Mouse (Mus musculus) stomach, postnatal 0 days (tissue): Measurements from ENCODE around the gene Tlr13. TPM values are rescaled to one million over a fixed set of nuclear protein-coding genes. Genes with fewer than 3 reads are reported as not detected.
A peak's percentile ranks its signal among the peaks of the same experiment; 100 is the strongest.

Experiments used
- ATAC-seq: fragments of 200-750 bp; cut with Nextera tagmentation; 2 replicates; pipeline ENCODE4 v1.8.0; 2017; ENCODE audit not compliant: low FRiP score, low TSS enrichment
- DNase-seq: peaks from one replicate; pipeline ENCODE4 v3.0.0-alpha.2; 2016; ENCODE audit warnings: low spot score
- H3K27ac ChIP-seq: fragments of 300-500 bp; sonication (generic); replicated peaks from 2 replicates; pipeline ENCODE4 v1.5.1; 2014; ENCODE audit warnings: mild to moderate bottlenecking, control low read depth
- H3K27me3 ChIP-seq: fragments of 300-500 bp; sonication (generic); 2 replicates; pipeline ENCODE4 v1.6.1; 2014; ENCODE audit warnings: low read length; ENCODE audit not compliant: control insufficient read depth, insufficient read depth
- H3K36me3 ChIP-seq: fragments of 300-500 bp; sonication (generic); 2 replicates; pipeline ENCODE4 v1.6.1; 2014; ENCODE audit warnings: low read length, mixed read lengths; ENCODE audit not compliant: control insufficient read depth, insufficient read depth
- H3K4me1 ChIP-seq: fragments of 300-500 bp; sonication (generic); replicated peaks from 2 replicates; pipeline ENCODE4 v1.6.1; 2014; ENCODE audit warnings: antibody characterized with exemption; ENCODE audit not compliant: control insufficient read depth, insufficient read depth
- H3K4me2 ChIP-seq: fragments of 300-500 bp; sonication (generic); replicated peaks from 2 replicates; pipeline ENCODE4 v1.6.1; 2014; ENCODE audit warnings: low read depth, mild to moderate bottlenecking, control low read depth, moderate library complexity
- H3K4me3 ChIP-seq: fragments of 300-500 bp; sonication (generic); 2 replicates; pipeline ENCODE4 v1.5.1; 2014; ENCODE audit warnings: low read depth, low read length, control low read depth
- H3K9ac ChIP-seq: fragments of 300-500 bp; sonication (generic); 2 replicates; pipeline ENCODE4 v1.6.1; 2014; ENCODE audit warnings: mild to moderate bottlenecking, low read length, control low read depth, mixed read lengths
- H3K9me3 ChIP-seq: fragments of 300-500 bp; sonication (generic); 2 replicates; pipeline ENCODE4 v1.6.1; 2016; ENCODE audit warnings: low read length; ENCODE audit not compliant: control insufficient read depth
- CTCF ChIP-seq: IDR thresholded peaks from 2 replicates; pipeline ENCODE4 v1.5.1; 2016; ENCODE audit warnings: antibody characterized with exemption, low read depth, mild to moderate bottlenecking, moderate library complexity
- EP300 ChIP-seq: optimal IDR thresholded peaks from 2 replicates; pipeline ENCODE3; 2016; ENCODE audit warnings: antibody characterized with exemption
- WGBS: fragments of 180-500 bp; shearing (Covaris S2); extraction: QIAGEN DNeasy Blood & Tissue Kit; methylation state at CpG from one replicate; pipeline ENCODE4 v1.1.7; 2014; 5-methylcytosine and 5-hydroxymethylcytosine counted together
- polyA plus RNA-seq: library from polyadenylated mRNA; unstranded; fragments of >200 nt; fragmentation: Nextera tagmentation; extraction: Ambion mirVana; gene quantifications from 2 replicates; pipeline ENCODE4 v1.2.1, GENCODE M21; 2015

Gene Tlr13
- polyA plus RNA-seq, 1 experiment from 2014 or later, result 0.78 TPM

- no peaks in the 10 kb centered on the region for H3K4me1 ChIP-seq
- H3K4me2 ChIP-seq, result peak overlapping the region; percentile 44
- peak; percentile 71 for ATAC-seq
- no peak overlapping the region for H3K9ac ChIP-seq
- H3K36me3 ChIP-seq, result no peaks in the 10 kb centered on the region
- TF ChIP-seq CTCF (peak; percentile 84), EP300 (no peak)
- peak; percentile 69 for DNase-seq
- H3K27me3 ChIP-seq, result no peaks in the 10 kb centered on the region
- H3K27ac ChIP-seq, result no peak overlapping the region
- H3K4me3 ChIP-seq, result peak overlapping the region; percentile 18
- H3K9me3 ChIP-seq, result no peaks in the 10 kb centered on the region
- WGBS, result 26% methylated on average over 18 of the region's 18 CpGs
Measured at GRCm38 (mm10) chrX:106171106-106171852, 28.3 kb downstream of the Tlr13 start.

- DNase-seq (no peak), ATAC-seq (peak; percentile 56; the same call in 1 of the 2 replicates)
- 45% methylated on average over 5 of the region's 6 CpGs for WGBS
- H3K9ac ChIP-seq, result no peak overlapping the region
- peak overlapping the region; percentile 18 for H3K4me3 ChIP-seq
- no peaks in the 10 kb centered on the region for H3K36me3 ChIP-seq
- no peaks in the 10 kb centered on the region for H3K27me3 ChIP-seq
- H3K9me3 ChIP-seq, result no peaks in the 10 kb centered on the region
- H3K4me1 ChIP-seq, result no peaks in the 10 kb centered on the region
- H3K4me2 ChIP-seq, result peak overlapping the region; percentile 44; the same call in 1 of the 2 replicates
- no peak overlapping the region for H3K27ac ChIP-seq
- TF ChIP-seq EP300, result no peak
Measured at GRCm38 (mm10) chrX:106171853-106172154, 28.8 kb downstream of the Tlr13 start.

GRCm38 (mm10) chrX:106176331-106176730 lies 33.3 kb downstream of the Tlr13 start:
- TF ChIP-seq CTCF (no peak), EP300 (no peak)
- DNase-seq, result no peak
- no peak overlapping the region for H3K27ac ChIP-seq
- no peak for ATAC-seq
- H3K9me3 ChIP-seq, result no peaks in the 10 kb centered on the region
- no peaks in the 10 kb centered on the region for H3K4me1 ChIP-seq
- no peak overlapping the region for H3K4me3 ChIP-seq
- no peaks in the 10 kb centered on the region for H3K27me3 ChIP-seq
- H3K9ac ChIP-seq, result no peak overlapping the region
- WGBS, result 59% methylated on average over 9 of the region's 9 CpGs
- H3K36me3 ChIP-seq, result no peaks in the 10 kb centered on the region
- H3K4me2 ChIP-seq, result no peak overlapping the region

- no peak for TF ChIP-seq CTCF
- no peak for TF ChIP-seq EP300
- Histone ChIP-seq H3K9me3 (no peaks in the 10 kb centered on the region), H3K9ac (no peak overlapping the region), H3K27me3 (no peaks in the 10 kb centered on the region), H3K4me2 (no peak overlapping the region), H3K36me3 (no peaks in the 10 kb centered on the region), H3K4me3 (no peak overlapping the region), H3K27ac (no peak overlapping the region), H3K4me1 (no peaks in the 10 kb centered on the region)
- DNase-seq (peak; percentile 33), ATAC-seq (no peak)
- 49% methylated on average over 4 of the region's 4 CpGs for WGBS
Measured at GRCm38 (mm10) chrX:106184279-106184678, 41.3 kb downstream of the Tlr13 start.

- Histone ChIP-seq H3K27me3 (no peaks in the 10 kb centered on the region), H3K4me3 (no peak overlapping the region), H3K36me3 (no peaks in the 10 kb centered on the region), H3K4me2 (no peak overlapping the region), H3K4me1 (no peaks in the 10 kb centered on the region), H3K9me3 (no peaks in the 10 kb centered on the region), H3K9ac (no peak overlapping the region), H3K27ac (peak overlapping the region; percentile 56)
- DNase-seq (no peak), ATAC-seq (no peak)
- TF ChIP-seq EP300, result no peak
- no peak for TF ChIP-seq CTCF
- 20% methylated on average over 5 of the region's 5 CpGs for WGBS
Measured at GRCm38 (mm10) chrX:106185706-106186105, 42.7 kb downstream of the Tlr13 start.

GRCm38 (mm10) chrX:106186713-106187649 lies 44.0 kb downstream of the Tlr13 start, which contains the start of gene Pgk1:
TSS of gene Pgk1 (plus strand) at chrX:106187100.
- peak within 1 kb of the TSS; percentile 52 for H3K9ac ChIP-seq
- H3K27ac ChIP-seq, result peak within 1 kb of the TSS; percentile 79
- DNase-seq (peak; percentile 94), ATAC-seq (peak; percentile 99)
- no peaks in the 10 kb centered on the region for H3K27me3 ChIP-seq
- H3K4me2 ChIP-seq, result peak within 1 kb of the TSS; percentile 57
- no peaks in the 10 kb centered on the region for H3K4me1 ChIP-seq
- TF ChIP-seq EP300 (no peak), CTCF (peak; percentile 36)
- H3K9me3 ChIP-seq, result no peaks in the 10 kb centered on the region
- WGBS, result 13% methylated on average over 45 of the region's 55 CpGs
- no peaks in the 10 kb centered on the region for H3K36me3 ChIP-seq
- peak within 1 kb of the TSS; percentile 49 for H3K4me3 ChIP-seq
